Mouse (Mus musculus) limb, embryonic 10.5 days (tissue): Measurements from ENCODE around the gene Loxl1. TPM values are rescaled to one million over a fixed set of nuclear protein-coding genes. Genes with fewer than 3 reads are reported as not detected.
"Not testable (repeated sequence)": the region's sequence is repeated elsewhere in the genome, so short reads cannot be mapped to it uniquely, and the experiment has no call there.

ENCODE experiments used
- DNase-seq: peaks from one replicate; pipeline ENCODE4 v3.0.0-alpha.2; 2017; ENCODE audit warnings: low spot score
- H3K27ac ChIP-seq: fragments of 300-500 bp; sonication (generic); 2 replicates; pipeline ENCODE4 v1.5.1; 2016; ENCODE audit warnings: mild to moderate bottlenecking
- H3K27me3 ChIP-seq: fragments of 300-500 bp; sonication (generic); 2 replicates; pipeline ENCODE4 v1.6.1; 2016; ENCODE audit warnings: low read depth, mild to moderate bottlenecking; ENCODE audit not compliant: poor library complexity, severe bottlenecking
- H3K36me3 ChIP-seq: fragments of 300-500 bp; sonication (generic); 2 replicates; pipeline ENCODE4 v1.6.1; 2016; ENCODE audit warnings: mild to moderate bottlenecking, moderate library complexity
- H3K4me1 ChIP-seq: fragments of 300-500 bp; sonication (generic); 2 replicates; pipeline ENCODE4 v1.6.1; 2016
- H3K4me3 ChIP-seq: fragments of 300-500 bp; sonication (generic); 2 replicates; pipeline ENCODE4 v1.5.1; 2016; ENCODE audit warnings: mild to moderate bottlenecking, moderate library complexity
- H3K9me3 ChIP-seq: fragments of 300-500 bp; sonication (generic); replicated peaks from 2 replicates; pipeline ENCODE4 v1.6.1; 2016; ENCODE audit warnings: mild to moderate bottlenecking
- WGBS: fragments of 180-500 bp; shearing (Covaris S2); methylation state at CpG from one replicate; pipeline ENCODE4 v1.1.7; 2016; 5-methylcytosine and 5-hydroxymethylcytosine counted together
- polyA plus RNA-seq: library from polyadenylated mRNA; unstranded; fragments of >200 nt; fragmentation: Nextera tagmentation; extraction: Ambion mirVana; gene quantifications from 2 replicates; pipeline ENCODE4 v1.2.1, GENCODE M21; 2016

The Loxl1 gene
- polyA plus RNA-seq, 1 experiment from 2014 or later = 12.9 TPM

GRCm38 (mm10) chr9:58271109-58271508 lies 41.9 kb downstream of the Loxl1 start:
- Histone ChIP-seq H3K27me3 (no peaks in the 10 kb centered on the region), H3K4me1 (peaks cover 28% of the 10 kb centered on the region), H3K27ac (no peak overlapping the region), H3K9me3 (no peaks in the 10 kb centered on the region), H3K4me3 (no peak overlapping the region), H3K36me3 (no peaks in the 10 kb centered on the region)
- 92% methylated on average over 3 of the region's 3 CpGs for WGBS
- no peak for DNase-seq

DNA sequence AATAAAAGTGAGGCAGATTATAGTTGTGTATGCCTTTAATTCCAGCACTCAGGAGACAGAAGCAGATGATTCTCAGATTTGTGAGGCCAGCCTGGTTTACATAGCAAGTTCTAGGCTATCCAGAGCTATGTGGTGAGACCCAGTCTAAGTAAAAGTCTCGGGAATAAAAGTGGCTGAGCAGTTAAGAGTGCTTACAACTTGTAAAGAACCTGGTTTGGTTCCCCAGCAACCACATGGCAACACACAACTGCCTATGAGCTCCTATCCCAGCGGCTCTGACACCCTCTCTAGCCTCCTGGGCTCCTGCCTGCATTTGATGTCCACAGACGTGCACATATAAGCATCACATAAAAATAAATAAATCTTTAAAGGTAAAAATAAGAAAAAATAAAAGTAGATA lies 42.9 kb downstream of the Loxl1 start:
- no peaks in the 10 kb centered on the region for H3K36me3 ChIP-seq
- WGBS = 59% methylated on average over 3 of the region's 3 CpGs
- no peak overlapping the region for H3K27ac ChIP-seq
- H3K4me3 ChIP-seq = no peak overlapping the region
- H3K9me3 ChIP-seq = no peaks in the 10 kb centered on the region
- no peaks in the 10 kb centered on the region for H3K27me3 ChIP-seq
- H3K4me1 ChIP-seq = peaks cover 22% of the 10 kb centered on the region
- DNase-seq = no peak

DNA sequence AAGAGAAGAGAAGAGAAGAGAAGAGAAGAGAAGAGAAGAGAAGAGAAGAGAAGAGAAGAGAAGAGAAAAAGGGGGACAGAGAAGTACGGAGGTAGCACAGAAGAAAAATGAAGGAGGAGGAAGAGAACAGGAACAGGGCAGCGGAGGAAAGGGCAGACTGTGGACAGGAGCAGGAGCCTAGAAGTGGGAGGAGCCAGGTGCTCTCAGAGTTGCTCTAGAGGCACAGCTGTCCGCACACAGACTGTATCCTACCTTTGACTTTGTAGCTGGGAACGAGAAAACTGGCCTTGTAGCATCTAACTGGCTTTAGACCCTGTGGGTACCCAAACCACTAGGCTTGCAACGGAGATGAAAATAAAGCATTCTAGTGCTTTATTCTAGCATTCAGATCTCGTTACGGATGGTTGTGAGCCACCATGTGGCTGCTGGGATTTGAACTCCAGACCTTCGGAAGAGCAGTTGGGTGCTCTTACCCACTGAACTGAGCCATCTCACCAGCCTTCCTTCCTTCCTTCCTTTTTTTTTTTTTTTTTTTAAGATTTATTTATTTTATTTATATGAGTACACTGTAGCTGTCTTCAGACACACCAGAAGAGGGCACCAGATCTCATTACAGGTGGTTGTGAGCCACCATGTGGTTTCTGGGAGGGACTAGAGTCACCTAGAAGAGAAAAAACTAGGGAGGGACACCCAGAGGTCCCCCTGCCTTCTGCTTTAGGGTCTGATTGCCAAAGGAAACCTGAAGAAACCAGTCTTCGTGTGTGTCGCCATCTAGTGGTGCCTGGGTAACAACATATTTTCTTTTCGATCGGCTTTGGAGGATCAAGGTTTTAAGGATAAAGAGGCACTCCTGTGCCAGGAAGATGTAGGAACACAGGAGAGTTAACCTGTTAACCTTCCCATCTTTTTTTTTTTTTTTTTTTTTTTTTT lies 44.3 kb downstream of the Loxl1 start:
- 58% methylated on average over 12 of the region's 12 CpGs for WGBS
- Histone ChIP-seq H3K27ac (no peak overlapping the region), H3K4me3 (no peak overlapping the region), H3K4me1 (peaks cover 12% of the 10 kb centered on the region), H3K36me3 (no peaks in the 10 kb centered on the region), H3K27me3 (no peaks in the 10 kb centered on the region), H3K9me3 (no peaks in the 10 kb centered on the region)
- peak; percentile 73 for DNase-seq

DNA sequence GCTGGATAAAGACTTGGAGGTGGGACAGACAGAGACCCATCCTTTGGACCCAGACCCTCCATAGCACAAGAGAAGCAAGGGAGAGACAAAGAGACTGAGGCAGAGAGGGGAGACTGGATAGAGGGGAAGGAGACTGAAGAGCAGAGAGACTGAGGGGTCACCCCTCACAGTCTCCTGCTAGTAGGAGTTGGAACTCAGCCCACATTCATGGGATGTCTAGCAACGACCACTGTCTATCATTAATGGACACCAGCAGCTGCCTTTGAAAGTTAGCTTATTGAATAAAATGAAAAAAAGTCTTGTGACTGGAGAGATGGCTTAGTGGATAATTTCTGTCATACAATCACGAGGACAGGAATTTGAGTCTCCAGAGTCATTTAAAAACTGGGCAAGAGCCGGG lies 45.9 kb downstream of the Loxl1 start:
- Histone ChIP-seq H3K4me3 (no peak overlapping the region), H3K4me1 (peaks cover 12% of the 10 kb centered on the region), H3K27me3 (no peaks in the 10 kb centered on the region), H3K9me3 (no peaks in the 10 kb centered on the region), H3K27ac (peak overlapping the region; percentile 26; the same call in 1 of the 2 replicates), H3K36me3 (peaks cover 8% of the 10 kb centered on the region)
- WGBS = 89% methylated on average over 3 of the region's 3 CpGs
- DNase-seq = no peak

DNA sequence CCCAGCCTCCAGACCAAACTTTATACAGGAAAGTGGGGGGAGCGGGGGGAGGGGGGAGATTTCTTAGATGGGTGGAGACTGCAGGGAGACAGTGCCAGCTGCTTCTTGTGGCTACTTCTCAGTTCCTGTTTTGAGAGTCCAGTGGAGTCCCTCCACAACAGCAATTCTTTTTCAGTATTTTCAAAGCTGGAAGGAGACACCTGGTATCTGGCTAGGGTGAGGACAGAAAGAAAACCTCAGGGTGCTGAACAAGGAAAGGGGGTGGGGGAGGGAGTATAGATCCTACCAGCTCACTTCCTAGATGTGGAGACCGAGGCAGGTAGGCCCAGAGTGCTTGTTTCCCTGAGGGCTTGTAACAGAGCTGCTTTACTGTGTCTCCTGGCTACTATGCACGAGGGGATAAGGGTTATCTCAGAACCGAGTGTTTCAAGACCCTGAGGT lies 46.4 kb downstream of the Loxl1 start:
- Histone ChIP-seq H3K27me3 (no peaks in the 10 kb centered on the region), H3K4me3 (no peak overlapping the region), H3K36me3 (peaks cover 12% of the 10 kb centered on the region), H3K27ac (peak overlapping the region; percentile 26; the same call in 1 of the 2 replicates), H3K9me3 (no peaks in the 10 kb centered on the region), H3K4me1 (peaks cover 12% of the 10 kb centered on the region)
- no peak for DNase-seq
- 39% methylated on average over 4 of the region's 4 CpGs for WGBS

DNA sequence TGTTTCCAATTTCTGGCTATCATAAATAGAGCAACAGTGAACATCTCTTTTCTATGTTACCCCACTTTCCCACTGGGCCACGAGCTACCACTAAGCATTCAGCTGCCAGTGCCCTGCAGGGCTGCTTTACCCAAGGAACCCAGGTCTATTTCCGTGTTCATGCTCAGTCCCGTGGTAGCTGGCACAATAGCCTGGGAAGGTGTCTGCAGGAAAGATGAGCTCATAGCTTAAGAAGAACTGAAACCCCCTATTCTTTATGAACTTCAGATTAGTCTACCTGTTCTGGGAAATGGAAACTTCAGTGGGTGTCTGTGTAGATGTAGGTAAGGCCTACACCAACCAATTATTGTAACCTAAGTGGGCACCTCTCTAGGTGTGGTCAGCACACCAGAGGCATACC lies 47.6 kb downstream of the Loxl1 start:
- H3K36me3 ChIP-seq = peaks cover 20% of the 10 kb centered on the region
- no peaks in the 10 kb centered on the region for H3K27me3 ChIP-seq
- no peak overlapping the region for H3K27ac ChIP-seq
- peaks cover 12% of the 10 kb centered on the region for H3K4me1 ChIP-seq
- WGBS = 82% methylated on average over 3 of the region's 3 CpGs
- DNase-seq = no peak
- no peak overlapping the region for H3K4me3 ChIP-seq
- no peaks in the 10 kb centered on the region for H3K9me3 ChIP-seq

DNA sequence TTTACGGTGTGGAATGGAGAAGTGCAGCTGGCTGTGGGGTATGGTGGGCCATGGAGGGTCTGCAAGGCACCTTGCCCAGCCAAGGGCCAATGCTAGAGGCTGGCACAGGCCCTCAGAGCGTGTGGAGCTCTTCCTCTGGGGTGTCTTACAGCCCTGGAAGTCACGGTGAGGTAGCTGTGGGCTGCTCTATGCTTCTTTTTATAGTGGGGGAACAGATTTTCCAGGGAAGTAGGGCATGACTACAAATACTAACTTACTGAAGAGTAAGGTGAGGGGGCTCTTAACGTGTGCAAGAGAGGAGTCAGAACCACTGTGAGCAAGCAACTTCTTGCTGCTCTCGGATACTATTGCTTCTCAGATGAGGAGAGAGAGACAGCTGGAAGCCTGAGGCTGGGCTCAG lies 50.5 kb downstream of the Loxl1 start:
- Histone ChIP-seq H3K4me1 (peaks cover 12% of the 10 kb centered on the region), H3K9me3 (no peaks in the 10 kb centered on the region), H3K27me3 (no peaks in the 10 kb centered on the region), H3K36me3 (peaks cover 39% of the 10 kb centered on the region), H3K4me3 (no peak overlapping the region), H3K27ac (no peak overlapping the region)
- 92% methylated on average over 5 of the region's 5 CpGs for WGBS
- DNase-seq = no peak

DNA sequence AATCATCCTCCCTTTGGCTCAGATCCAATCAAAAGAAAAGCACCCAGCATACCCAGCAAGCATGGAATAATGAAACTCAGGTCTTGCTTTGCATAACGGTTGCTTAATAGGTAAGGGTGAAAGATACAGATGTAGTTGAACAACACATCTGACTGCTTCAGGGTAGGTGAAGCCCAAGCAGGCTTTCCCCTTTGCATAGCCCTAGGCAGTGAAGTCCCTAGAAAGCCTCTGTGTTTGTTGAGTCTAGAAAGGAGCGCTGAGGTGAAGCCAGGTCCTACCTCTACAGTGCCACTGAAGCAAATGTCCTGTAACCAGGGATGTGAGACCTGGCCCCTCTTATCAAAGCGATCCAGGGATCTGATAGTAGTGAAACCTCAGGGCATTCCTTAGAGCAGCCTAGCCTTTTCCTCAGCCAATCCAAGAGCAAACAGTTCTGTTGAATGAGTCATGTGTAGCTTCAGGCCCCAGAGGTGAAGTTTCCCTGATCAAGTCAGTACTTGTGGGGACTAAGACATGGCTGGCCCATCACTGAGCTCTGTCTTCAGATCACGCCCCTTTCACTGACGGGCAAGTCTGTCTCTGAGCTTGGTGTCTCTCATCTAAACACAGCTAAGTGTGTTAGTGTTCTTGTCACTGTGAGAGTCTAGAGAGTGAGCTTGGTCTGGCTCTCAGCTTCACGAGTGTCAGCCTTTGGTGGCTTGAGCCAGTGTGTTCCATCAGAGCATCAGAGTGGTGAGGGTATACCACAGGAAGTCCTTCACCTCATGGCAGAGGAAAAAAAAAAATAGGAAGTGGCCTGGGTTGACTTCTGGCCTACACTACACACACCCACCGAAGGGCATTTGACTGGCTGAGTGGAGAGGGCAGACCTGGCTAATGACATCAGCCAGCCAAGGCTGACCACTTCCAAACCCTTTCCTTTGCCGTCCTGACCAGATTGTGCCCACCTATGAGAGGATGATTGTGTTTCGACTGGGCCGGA lies 57.0 kb downstream of the Loxl1 start:
- WGBS = 90% methylated on average over 10 of the region's 10 CpGs
- H3K27me3 ChIP-seq = no peaks in the 10 kb centered on the region
- no peak overlapping the region for H3K27ac ChIP-seq
- H3K9me3 ChIP-seq = no peaks in the 10 kb centered on the region
- H3K4me1 ChIP-seq = peaks cover 9% of the 10 kb centered on the region
- no peak for DNase-seq
- H3K4me3 ChIP-seq = no peak overlapping the region
- H3K36me3 ChIP-seq = peaks cover 34% of the 10 kb centered on the region

DNA sequence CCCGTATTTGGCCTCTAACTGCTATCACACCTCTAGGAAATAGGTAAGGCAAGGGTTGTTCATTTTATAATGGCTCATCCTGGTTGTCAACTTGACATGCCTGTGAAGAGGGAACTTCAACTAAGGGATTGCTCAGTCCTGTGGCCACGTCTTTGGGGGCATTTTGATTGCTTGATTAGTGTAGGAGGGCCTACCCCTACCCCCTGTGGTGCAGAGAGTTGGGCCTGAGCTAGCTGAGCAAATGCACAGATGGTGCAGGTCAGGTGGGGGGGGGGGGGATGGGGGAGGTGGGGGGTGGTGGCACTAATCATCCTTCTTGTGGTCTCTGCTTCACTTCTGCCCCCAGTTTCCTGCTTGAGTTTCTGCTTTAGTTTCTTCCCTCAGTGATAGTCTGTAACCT lies 57.9 kb downstream of the Loxl1 start:
- Histone ChIP-seq H3K27me3 (no peaks in the 10 kb centered on the region), H3K9me3 (no peaks in the 10 kb centered on the region), H3K4me1 (peaks cover 14% of the 10 kb centered on the region), H3K4me3 (no peak overlapping the region), H3K36me3 (peaks cover 27% of the 10 kb centered on the region), H3K27ac (no peak overlapping the region)
- WGBS = 47% methylated on average over 2 of the region's 2 CpGs
- no peak for DNase-seq

DNA sequence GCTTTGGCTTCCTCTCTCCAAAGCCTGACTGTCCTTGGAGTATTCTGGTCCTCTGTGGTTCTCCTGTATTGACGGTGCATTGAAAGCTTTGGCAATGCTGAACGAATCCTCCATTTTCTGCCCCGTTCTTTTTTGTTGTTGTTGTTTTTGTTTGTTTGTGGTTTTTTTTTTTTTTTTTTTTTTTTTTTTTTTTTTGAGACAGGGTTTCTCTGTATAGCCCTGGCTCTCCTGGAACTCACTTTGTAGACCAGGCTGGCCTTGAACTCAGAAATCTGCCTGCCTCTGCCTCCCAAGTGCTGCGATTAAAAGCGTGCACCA lies 59.2 kb downstream of the Loxl1 start:
- Histone ChIP-seq H3K27ac (peak overlapping the region; percentile 82), H3K4me3 (peak overlapping the region; percentile 64), H3K36me3 (peaks cover 16% of the 10 kb centered on the region), H3K4me1 (peaks cover 27% of the 10 kb centered on the region)
- 74% methylated on average over 5 of the region's 5 CpGs for WGBS
- not testable (repeated sequence) for H3K27me3 ChIP-seq, DNase-seq, H3K9me3 ChIP-seq

GRCm38 (mm10) chr9:58253033-58253804 lies 59.8 kb downstream of the Loxl1 start, which contains the start of gene Stoml1:
TSS of gene Stoml1 (plus strand) at chr9:58253164.
- Histone ChIP-seq H3K36me3 (peaks cover 15% of the 10 kb centered on the region), H3K27me3 (no peaks in the 10 kb centered on the region)
- WGBS = 2% methylated on average over 31 of the region's 31 CpGs

DNA sequence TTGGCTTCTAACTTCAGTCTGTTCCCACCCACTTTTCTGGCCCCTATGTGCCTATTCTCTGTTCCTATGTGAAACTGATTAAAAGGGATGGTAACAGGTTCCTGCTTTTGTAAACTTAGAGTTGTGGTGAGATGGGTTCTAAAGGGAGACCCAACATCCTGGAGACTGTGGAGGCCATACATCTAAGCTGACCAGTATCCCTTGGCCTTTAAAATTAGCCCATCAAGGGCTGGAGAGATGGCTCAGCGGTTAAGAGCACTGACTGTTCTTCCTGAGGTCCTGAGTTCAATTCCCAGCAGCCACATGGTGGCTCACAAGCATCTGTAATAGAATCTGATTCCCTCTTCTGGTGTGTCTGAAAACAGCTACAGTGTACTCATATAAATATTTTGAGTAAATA lies 62.3 kb downstream of the Loxl1 start:
- H3K9me3 ChIP-seq, H3K27ac ChIP-seq, H3K36me3 ChIP-seq, H3K4me3 ChIP-seq, H3K27me3 ChIP-seq, DNase-seq: not testable (repeated sequence)
- peaks cover 47% of the 10 kb centered on the region for H3K4me1 ChIP-seq
- WGBS = 85% methylated on average over 1 of the region's 1 CpGs

More at GRCm38 (mm10) chr9:58253033-58253804, 59.8 kb downstream of the Loxl1 start, which contains the start of gene Stoml1:
- Histone ChIP-seq H3K27ac (peak within 1 kb of the TSS; percentile 82), H3K4me1 (peaks cover 32% of the 10 kb centered on the region), H3K9me3 (no peaks in the 10 kb centered on the region), H3K4me3 (peak within 1 kb of the TSS; percentile 64)
- peak; percentile 98 for DNase-seq
